Mouse (Mus musculus): ENCODE data around the gene Rabgap1l.

DNA sequence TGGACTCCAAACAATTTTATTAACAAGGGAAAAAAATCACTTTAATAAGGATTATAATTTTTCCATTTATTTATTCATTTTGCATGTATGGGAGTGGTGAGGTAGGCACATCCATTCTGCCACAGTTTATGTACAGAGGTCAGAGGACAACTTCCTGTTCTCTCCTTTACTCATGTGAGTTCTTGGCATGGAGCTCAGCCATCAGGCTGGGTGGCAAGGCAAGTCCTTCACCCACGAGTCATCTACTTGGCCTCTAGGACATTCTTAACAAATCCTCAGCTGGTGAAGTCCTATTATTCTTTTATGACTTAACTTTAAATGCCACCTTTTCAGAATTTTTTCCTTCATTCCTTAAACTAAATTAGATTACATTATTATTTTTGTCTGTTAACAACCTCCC is 465.5 kb downstream of the Rabgap1l start:
- TF ChIP-seq POLR2A (IDR thresholded peaks at IDR 0.05; ENCODE audit: low read depth, low read length): no peak
- no peak for TF ChIP-seq CTCF (IDR thresholded peaks at IDR 0.05; ENCODE audit: extremely low read depth, insufficient read depth, insufficient read length, insufficient replicate concordance)

All from spleen, adult 2 months (tissue).